Mouse (Mus musculus): ENCODE results near the gene Gm3404. TPM values are rescaled to one million over a fixed set of nuclear protein-coding genes. Genes with fewer than 3 reads are reported as not detected.
"Not testable (repeated sequence)": the region's sequence is repeated elsewhere in the genome, so short reads cannot be mapped to it uniquely, and the experiment has no call there.

The Gm3404 gene
- total RNA-seq (2021): not detected
- long read RNA-seq, experiment 1: 0 reads
- long read RNA-seq, experiment 2: 0 reads

GRCm38 (mm10) chr5:146525501-146525900, at the start of gene Gm3404:
Gm3404 (plus strand) TSS chr5:146525801.
- DNase-seq: not testable (repeated sequence)

GRCm38 (mm10) chr5:146479564-146479963, 46.0 kb upstream of the Gm3404 start:
- DNase-seq: peak; percentile 47

- not testable (repeated sequence) for DNase-seq
Observed at GRCm38 (mm10) chr5:146481665-146482064, 43.9 kb upstream of the Gm3404 start, which contains the start of gene Gm6408. Gm6408 (plus strand) TSS chr5:146481965.

GRCm38 (mm10) chr5:146488959-146489358, 36.6 kb upstream of the Gm3404 start:
- DNase-seq: peak; percentile 44

- not testable (repeated sequence) for DNase-seq
Observed at GRCm38 (mm10) chr5:146491063-146491462, 34.5 kb upstream of the Gm3404 start, which contains the start of gene Gm6370. Gm6370 (plus strand) TSS chr5:146491363.

- DNase-seq: not testable (repeated sequence)
Observed at GRCm38 (mm10) chr5:146502099-146502498, 23.5 kb upstream of the Gm3404 start, which contains the start of gene 4930449I24Rik. 4930449I24Rik (plus strand) TSS chr5:146502399.

GRCm38 (mm10) chr5:146513823-146514222, 11.8 kb upstream of the Gm3404 start, which contains the start of gene Gm3402:
Gm3402 (plus strand) TSS chr5:146514123.
- not testable (repeated sequence) for DNase-seq

- not testable (repeated sequence) for DNase-seq
Observed at GRCm38 (mm10) chr5:146537347-146537746, 11.7 kb downstream of the Gm3404 start, which contains the start of gene Gm3409. Gm3409 (plus strand) TSS chr5:146537647.

- DNase-seq: not testable (repeated sequence)
Observed at GRCm38 (mm10) chr5:146555836-146556235, 30.2 kb downstream of the Gm3404 start, which contains the start of gene Gm3415. Gm3415 (plus strand) TSS chr5:146556136.

GRCm38 (mm10) chr5:146564259-146564658, 38.7 kb downstream of the Gm3404 start:
- no peak for DNase-seq

- peak; percentile 15 for DNase-seq
Observed at GRCm38 (mm10) chr5:146567054-146567453, 41.5 kb downstream of the Gm3404 start.

GRCm38 (mm10) chr5:146570179-146570578, 44.6 kb downstream of the Gm3404 start:
- DNase-seq: not testable (repeated sequence)

GRCm38 (mm10) chr5:146571830-146572734, 46.5 kb downstream of the Gm3404 start:
- not testable (repeated sequence) for DNase-seq

GRCm38 (mm10) chr5:146572735-146573042, 47.1 kb downstream of the Gm3404 start:
- DNase-seq: not testable (repeated sequence)

- no peak for DNase-seq
Observed at GRCm38 (mm10) chr5:146576668-146577067, 51.1 kb downstream of the Gm3404 start.

Other genes with a start within 250 kb of the Gm3404 start
- gene Wasf3, start 140.8 kb upstream of the Gm3404 start, total RNA-seq (2021): 10 to 100 TPM; 13.8 to 14.0 TPM
- gene Gm6408, start 43.8 kb upstream of the Gm3404 start, total RNA-seq (2021): not detected
- under 1 TPM in 1 of 2 experiments, not detected in 1; 0.33 TPM for gene Gm6370, start 34.4 kb upstream of the Gm3404 start, total RNA-seq (2021)
- gene 4930449I24Rik, start 23.4 kb upstream of the Gm3404 start, total RNA-seq (2021): not detected
- not detected for gene Gm3402, start 11.7 kb upstream of the Gm3404 start, total RNA-seq (2021)
- gene Gm3409, start 11.8 kb downstream of the Gm3404 start, total RNA-seq (2021): not detected
- not detected for gene Gm3415, start 30.3 kb downstream of the Gm3404 start, total RNA-seq (2021)
- gene Gpr12, start 59.4 kb downstream of the Gm3404 start, total RNA-seq (2021): under 1 TPM; 0.15 to 0.21 TPM